Mouse (Mus musculus) small intestine, adult 2 months (tissue): Measurements from ENCODE around the gene Gm9732.
"Not testable (repeated sequence)": the region's sequence is repeated elsewhere in the genome, so short reads cannot be mapped to it uniquely, and the experiment has no call there.

Experiments
- CTCF ChIP-seq: fragments of 200-500 bp; IDR thresholded peaks from 2 replicates; pipeline ENCODE4 v1.5.1; 2012; ENCODE audit warnings: low read depth, mild to moderate bottlenecking, control low read depth, inconsistent platforms, low read length, moderate library complexity, mixed read lengths; ENCODE audit not compliant: insufficient replicate concordance, insufficient read length; ENCODE audit errors: extremely low read depth
- POLR2A ChIP-seq: fragments of 200-500 bp; IDR thresholded peaks from 2 replicates; pipeline ENCODE4 v1.6.1; 2012; ENCODE audit warnings: low read depth, mild to moderate bottlenecking, control low read depth, inconsistent platforms, low read length, moderate library complexity

- not testable (repeated sequence) for TF ChIP-seq CTCF, POLR2A
Measured at GRCm38 (mm10) chr14:43337646-43338045, 62.8 kb downstream of the Gm9732 start.
